Mouse (Mus musculus) yolk sac, embryonic 10.5 days (tissue): ENCODE results near the gene Gsap.
"Not testable (repeated sequence)": the region's sequence is repeated elsewhere in the genome, so short reads cannot be mapped to it uniquely, and the experiment has no call there.

Experiments
- DNase-seq: peaks from one replicate; pipeline ENCODE4 v3.0.0-alpha.2; 2017; ENCODE audit warnings: low spot score

Gsap gene

DNA sequence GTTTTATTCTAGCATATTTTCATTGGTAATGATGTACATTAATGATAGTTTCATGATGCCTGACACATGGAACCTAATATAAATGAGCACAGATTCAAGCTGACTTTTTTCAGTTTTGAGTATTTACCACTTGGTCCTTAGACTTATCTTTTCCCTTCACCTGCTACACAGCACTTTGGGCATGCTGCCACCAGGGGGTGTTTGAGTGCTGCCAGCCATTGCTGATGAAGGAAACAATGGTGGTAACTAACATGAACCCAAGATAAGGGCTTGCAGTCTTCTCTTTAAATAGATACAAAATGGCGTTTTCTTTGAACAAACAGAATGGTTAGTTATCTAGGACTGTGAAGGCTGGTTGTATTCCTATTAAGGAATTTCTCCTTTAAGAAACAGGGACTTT is 140.4 kb downstream of the Gsap start:
- DNase-seq, result peak; percentile 24

DNA sequence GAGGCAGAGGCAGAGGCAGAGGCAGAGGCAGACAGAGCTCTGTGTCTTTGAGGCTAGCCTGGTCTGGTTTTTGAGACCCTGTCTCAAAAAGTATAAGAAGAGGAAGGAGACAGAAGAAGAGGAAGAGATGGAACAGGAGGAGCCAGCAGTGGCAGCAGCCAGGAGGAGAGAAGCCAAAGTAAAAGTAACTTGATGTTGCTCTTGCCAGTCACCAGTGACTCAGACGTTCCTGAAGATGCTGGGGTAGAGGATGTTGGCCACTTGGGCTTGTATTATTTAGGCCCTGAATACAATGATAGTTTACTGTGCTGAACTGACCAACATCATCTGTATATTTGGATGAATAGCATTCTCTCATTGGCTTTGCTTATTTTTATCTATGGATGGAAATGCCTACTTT is 142.5 kb downstream of the Gsap start:
- DNase-seq, result no peak

DNA sequence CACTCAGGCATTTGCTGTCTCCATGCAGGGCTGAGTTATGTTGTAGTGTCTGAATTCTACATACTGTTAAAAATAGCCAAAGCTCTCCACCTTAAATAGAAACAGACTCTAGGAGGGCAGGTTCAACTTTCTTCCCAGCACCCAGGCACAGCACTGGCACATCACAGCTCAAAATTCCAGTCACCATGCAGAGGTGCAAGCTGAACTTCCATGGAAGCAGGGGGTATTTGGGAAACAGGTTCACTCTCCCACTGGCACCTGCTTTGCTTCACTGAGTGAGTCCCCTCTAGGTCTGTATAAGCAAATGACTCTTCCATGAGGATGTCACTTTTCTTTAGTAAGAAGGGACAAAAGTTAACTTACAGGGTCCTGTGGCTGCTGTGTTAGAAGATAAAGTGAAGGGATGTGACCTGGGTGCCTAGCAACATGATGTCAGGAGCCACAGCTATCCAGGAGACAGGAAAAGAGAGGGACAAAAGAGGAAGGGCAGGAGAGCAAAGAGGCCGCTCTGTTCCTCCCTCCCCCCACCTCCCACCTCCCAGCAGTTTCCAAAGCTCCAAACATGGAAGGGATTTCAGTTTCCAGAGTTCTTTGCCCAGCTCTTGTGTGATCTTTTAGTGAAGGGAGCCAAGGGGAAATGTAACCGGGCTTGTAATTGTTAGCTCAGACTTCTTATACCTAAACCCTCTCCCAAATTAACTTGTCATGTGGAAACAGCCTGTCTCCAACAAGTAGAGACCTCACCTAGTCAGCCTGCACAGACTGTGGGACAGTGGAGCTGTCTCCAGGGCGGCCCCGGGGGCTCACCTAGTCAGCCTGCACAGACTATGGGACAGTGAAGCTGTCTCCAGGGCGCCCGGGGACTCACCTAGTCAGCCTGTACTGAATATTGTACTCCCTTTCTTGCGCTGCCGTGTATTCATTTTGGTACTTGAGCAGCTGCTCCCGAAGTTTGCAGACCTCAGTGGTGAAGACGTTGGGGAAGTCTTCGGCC is 143.9 kb downstream of the Gsap start:
- DNase-seq, result no peak

DNA sequence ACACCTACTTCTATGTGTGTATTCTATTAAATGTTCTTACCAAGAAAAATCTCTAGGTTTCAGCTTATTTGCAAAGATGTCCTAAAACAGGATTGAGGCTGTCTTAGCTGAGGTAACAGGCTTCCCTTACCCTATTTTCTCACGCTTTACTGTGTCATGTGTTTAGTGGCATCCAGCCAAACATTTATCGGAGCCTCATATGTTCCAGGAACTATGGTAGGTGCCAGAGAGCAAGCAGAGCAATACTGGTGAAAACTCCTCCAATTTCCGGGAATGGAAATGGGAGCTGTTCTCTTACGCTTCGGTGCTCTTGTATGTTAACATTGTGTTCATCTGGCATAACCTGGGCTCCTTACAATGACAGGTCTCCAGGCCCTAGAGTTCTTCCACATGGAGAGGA is 145.6 kb downstream of the Gsap start:
- DNase-seq, result no peak

DNA sequence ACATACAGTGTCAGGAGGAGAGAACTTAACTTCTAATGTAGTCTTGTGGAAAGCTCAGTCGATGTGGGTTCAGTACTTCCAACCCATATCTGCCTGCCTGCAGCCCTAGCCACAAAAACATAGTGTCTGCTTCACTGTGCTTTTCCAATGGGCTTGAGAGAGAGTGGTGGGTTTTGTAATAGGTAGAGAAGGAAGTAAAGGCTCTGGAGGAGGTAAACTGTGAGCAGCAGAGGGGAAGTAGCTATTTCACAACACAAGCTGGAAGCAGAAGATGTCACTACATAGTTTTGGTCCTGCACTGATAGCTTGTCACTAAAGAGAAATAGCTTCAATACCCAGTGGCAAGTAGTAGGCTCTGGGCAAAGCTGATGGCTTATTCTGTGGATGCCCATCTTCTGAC is 146.1 kb downstream of the Gsap start:
- DNase-seq, result no peak

DNA sequence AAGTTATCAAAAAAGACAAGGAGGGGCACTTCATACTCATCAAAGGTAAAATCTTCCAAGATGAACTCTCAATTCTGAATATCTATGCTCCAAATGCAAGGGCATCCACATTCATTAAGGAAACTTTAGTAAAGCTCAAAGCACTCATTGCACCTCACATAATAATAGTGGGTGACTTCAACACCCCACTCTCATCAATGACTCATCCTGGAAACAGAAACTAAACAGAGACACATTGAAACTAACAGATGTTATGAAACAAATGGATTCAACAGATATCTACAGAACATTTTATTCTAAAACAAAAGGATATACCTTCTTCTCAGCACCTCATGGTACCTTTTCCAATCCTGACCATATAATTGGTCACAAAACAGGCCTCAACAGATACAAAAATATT is 156.2 kb downstream of the Gsap start:
- DNase-seq, result not testable (repeated sequence)

DNA sequence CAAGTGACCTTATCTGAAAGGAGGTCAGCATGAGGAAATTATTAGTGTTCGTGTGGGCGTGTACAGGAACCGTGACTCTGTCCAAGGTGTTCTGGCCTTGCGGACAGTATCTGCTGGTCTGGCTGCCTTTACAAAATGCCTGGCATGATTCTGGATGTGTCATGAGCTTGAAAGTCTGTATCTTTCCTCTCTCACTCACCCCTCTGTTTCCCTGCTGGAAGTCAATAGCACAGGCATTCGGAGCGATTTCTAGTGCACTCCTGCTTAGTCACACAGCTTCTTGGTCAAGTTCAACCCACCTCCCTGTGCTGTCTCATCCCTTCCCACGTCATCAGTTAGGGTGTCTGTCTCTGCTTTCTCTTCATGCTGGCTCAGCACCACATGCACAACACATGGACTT is 162.3 kb downstream of the Gsap start:
- DNase-seq, result no peak

DNA sequence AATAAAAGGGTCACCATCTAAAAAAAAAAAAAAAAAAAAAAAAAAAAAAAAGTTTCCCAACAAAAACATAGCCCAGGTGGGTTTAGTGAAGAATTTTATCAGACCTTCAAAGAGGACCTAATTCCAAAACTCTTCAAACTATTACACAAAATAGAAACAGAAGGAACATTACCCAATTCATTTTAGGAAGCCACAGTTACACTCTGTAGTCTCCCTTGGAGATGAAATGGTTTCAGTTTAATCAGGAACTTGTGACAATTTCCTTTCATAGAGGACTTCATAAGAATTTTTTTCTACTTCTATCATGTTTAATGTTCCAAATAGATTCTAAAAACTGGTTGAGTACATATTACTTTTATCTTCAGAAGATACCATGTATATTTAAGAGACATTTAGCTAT is 165.6 kb downstream of the Gsap start:
- no peak for DNase-seq

DNA sequence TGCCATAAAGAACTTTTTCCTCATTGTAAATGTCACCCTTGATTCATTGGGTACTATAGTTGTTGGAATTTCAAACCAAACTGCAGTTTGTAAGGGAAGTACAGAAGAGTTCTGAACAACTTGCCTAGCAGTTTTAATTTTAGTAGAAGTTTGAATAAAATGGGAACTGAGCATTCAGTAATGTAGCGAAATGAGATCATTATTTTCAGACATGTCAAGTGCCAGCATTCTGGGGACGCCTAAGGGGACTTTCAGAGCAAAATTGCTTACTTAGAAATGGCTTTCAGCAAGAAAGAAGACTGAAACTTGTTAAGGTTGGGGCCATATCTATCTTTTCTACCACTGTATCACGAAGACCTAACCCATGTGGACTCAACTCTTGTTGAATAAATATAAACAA is 172.6 kb downstream of the Gsap start:
- DNase-seq, result no peak

DNA sequence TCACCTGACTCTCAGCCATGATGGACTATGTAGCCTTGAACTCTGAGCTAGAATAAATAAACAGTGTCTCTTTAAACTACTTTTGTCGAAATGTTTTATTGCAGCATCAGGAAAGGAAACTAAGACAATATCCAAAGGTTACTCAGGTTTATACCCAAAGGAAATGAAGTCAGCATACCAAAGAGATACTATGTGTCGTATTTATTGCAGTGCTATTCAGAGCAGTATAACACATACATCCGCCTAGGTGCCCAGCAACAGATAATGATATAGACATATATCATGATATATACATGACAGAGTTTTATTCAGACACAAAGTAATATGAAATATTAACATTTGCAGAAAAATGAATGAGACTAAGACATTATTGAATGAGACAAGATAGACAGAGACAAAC is 177.3 kb downstream of the Gsap start:
- DNase-seq, result no peak
